Mouse (Mus musculus): ENCODE data around the gene Bmyc.

GRCm38 (mm10) chr2:25664125-25664524 lies 42.4 kb upstream of the Bmyc start:
- TF ChIP-seq CTCF (IDR thresholded peaks at IDR 0.05; ENCODE audit: low read depth, low read length) = no peak
- no peak for TF ChIP-seq TAL1 (conservative IDR thresholded peaks at IDR 0.05; ENCODE audit: low read depth, low read length)
- TF ChIP-seq GATA2 (IDR thresholded peaks at IDR 0.05; ENCODE audit: borderline replicate concordance, low read depth, low read length) = no peak

Data from G1E (cell line).